Mouse (Mus musculus) MEL (cell line): ENCODE measurements around the gene Ssh3.

Experiments
- BHLHE40 ChIP-seq: IDR thresholded peaks from 2 replicates; pipeline ENCODE4 v1.6.1; 2012; ENCODE audit warnings: low read depth, mild to moderate bottlenecking, inconsistent platforms, low read length, improper control_type of control experiment, borderline replicate concordance
- E2F4 ChIP-seq: IDR thresholded peaks from 2 replicates; pipeline ENCODE4 v1.6.1; 2011; ENCODE audit warnings: low read depth, low read length, improper control_type of control experiment, borderline replicate concordance
- GATA1 ChIP-seq: IDR thresholded peaks from 2 replicates; pipeline ENCODE4 v1.6.1; 2011; ENCODE audit warnings: low read depth, low read length, improper control_type of control experiment
- HCFC1 ChIP-seq: IDR thresholded peaks from 2 replicates; pipeline ENCODE4 v1.6.1; 2012; ENCODE audit warnings: low read depth, mild to moderate bottlenecking, inconsistent platforms, low read length, improper control_type of control experiment, moderate library complexity
- NRF1 ChIP-seq: IDR thresholded peaks from 2 replicates; pipeline ENCODE4 v1.6.1; 2014; ENCODE audit warnings: low read depth, mild to moderate bottlenecking, inconsistent platforms, low read length, improper control_type of control experiment, moderate library complexity; ENCODE audit not compliant: poor library complexity, insufficient read depth, severe bottlenecking
- POLR2A ChIP-seq, 2 experiments: IDR thresholded peaks; 2 replicates each; pipeline ENCODE4 v1.6.1; 2011 to 2012; ENCODE audit warnings: low read length in 2 of 2, mild to moderate bottlenecking in 2 of 2, control low read depth in 1 of 2, improper control_type of control experiment in 1 of 2, low read depth in 1 of 2, moderate library complexity in 1 of 2; ENCODE audit not compliant: control insufficient read depth in 1 of 2, insufficient read depth in 1 of 2, poor library complexity in 1 of 2
- POLR2AphosphoS2 ChIP-seq: IDR thresholded peaks from 2 replicates; pipeline ENCODE4 v1.6.1; 2011; ENCODE audit warnings: low read length, improper control_type of control experiment
- POLR2AphosphoS5 ChIP-seq: IDR thresholded peaks from 2 replicates; pipeline ENCODE4 v1.6.1; 2012; ENCODE audit warnings: low read depth, borderline replicate concordance, mild to moderate bottlenecking, inconsistent platforms, low read length, moderate library complexity, mixed read lengths

DNA sequence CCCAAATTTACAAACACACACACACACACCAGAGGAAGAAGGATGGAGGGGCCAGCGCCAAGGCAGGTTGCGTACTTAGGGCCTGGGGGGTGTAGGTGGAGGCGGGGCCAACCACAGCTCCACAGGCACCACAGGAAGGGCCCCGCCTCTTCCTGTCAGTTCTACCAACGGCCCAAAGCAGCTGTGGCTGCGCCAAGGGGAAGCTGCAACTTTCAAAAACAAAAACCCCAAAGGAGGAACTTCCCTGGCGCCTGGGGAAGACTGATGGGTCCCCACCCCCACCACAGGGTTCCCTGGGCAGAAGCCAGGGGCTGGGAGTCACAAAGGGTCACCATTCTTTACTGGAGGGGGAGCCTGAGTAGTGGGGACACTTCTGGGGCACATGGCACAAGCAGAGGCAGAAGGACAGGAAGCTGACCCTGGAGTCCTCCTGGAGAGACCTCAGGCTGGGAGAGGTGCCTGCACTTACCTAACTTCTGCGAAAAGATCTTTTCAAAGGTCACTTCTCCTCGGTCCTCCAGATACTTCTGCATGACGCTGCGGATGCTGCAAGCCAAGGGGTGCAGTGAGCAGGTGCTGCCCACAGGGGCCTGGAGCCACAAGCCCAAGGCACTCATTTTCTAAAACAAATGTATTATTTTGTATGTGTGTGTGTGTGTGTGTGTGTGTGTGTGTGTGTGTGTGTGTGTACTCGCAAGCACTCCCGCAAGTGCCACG is 25.6 kb upstream of the Ssh3 start:
- TF ChIP-seq E2F4 = no peak
- no peak for TF ChIP-seq POLR2AphosphoS5
- TF ChIP-seq NRF1 = no peak
- peak in 1 of 2 experiments; percentile 43; a peak in 1 of 4 replicates for TF ChIP-seq POLR2A (IDR thresholded peaks at IDR 0.05; ENCODE audit: control insufficient read depth in 1 of 2, insufficient read depth in 1 of 2, low read depth in 1 of 2, low read length in 2 of 2, poor library complexity in 1 of 2)
- TF ChIP-seq HCFC1 = peak; percentile 75
- TF ChIP-seq BHLHE40 = peak; percentile 59; the same call in 1 of the 2 replicates
- no peak for TF ChIP-seq GATA1
- no peak for TF ChIP-seq POLR2AphosphoS2
